Mouse (Mus musculus) c-Kit-negative CD71-positive TER-119-positive erythroid progenitor cells, embryonic 14.5 days (primary cell): ENCODE data around the gene Hmgxb4.
A peak's percentile ranks its signal among the peaks of the same experiment; 100 is the strongest.

Experiments
- DNase-seq: peaks from one replicate; pipeline ENCODE4 v3.0.0-alpha.2; 2013; ENCODE audit warnings: low read depth, low spot score

Hmgxb4 gene

DNA sequence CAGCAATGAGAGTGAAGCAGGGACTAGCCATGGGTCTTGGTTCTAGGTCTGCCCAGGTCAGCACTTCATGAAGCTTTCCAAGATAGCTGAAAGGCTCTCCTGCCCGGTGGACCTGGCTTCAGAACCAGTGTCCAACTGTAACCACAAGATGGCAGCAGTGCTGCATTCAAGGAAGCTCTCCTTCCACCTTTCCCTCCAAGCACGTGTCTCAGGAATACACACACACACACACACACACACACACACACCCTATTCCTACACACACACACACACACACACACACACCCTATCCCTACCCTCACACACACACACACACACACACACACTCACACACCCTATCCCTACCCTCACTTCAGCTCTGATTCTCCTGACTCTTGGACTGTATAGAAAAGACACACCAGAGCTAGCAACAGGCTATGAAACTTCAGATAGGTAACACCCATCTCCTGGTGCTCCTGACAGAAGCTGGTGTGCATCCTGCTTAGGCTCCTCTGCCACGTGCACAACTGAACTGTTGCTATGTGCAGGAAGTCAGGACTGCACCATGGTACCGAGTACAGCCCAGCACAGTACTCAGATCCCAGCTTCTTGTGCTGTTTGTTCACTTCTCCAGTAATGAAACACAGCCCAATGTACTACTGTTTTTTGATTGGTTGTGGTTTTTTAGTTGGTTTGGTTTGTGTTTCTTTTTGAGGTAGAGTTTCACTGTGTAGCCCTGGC is 78.6 kb downstream of the Hmgxb4 start:
- peak; percentile 72 for DNase-seq

DNA sequence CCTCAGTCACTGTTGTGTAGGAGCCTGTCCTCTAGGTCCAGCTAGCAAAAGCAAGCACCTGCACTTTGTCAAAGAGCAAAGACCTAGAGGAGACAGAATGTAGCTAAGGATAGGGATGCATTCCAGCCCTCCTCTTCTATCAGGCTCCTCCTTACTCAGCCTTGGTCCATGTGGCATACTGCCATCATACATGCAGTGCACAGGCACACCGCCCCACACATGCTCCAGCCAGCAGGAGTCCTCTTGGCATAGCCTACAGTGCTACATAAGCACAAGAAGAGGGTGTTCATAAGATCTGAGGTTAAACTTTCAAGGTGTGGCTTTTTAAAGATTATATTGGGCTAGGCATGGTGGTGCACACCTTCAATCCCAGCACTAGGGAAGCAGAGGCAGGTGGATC is 81.7 kb downstream of the Hmgxb4 start:
- no peak for DNase-seq

DNA sequence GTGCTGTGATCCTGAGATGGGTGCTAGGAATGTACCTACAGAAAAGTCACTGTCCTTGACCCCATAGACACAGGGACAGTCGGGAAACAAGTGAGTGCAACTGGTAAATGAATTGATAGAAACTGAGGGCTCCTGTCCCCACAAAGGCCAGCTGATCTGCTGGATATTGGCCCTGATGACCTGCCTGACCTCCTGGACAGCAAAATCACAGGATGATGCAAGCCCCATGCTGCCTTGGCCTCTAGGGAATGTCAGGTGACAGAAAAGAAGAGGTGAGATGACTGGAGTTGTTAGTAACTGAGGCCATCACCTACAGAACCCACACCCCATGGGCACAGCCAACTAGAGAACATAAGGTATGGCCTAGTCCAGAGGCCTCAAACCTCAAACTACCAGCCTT is 85.1 kb downstream of the Hmgxb4 start:
- no peak for DNase-seq

DNA sequence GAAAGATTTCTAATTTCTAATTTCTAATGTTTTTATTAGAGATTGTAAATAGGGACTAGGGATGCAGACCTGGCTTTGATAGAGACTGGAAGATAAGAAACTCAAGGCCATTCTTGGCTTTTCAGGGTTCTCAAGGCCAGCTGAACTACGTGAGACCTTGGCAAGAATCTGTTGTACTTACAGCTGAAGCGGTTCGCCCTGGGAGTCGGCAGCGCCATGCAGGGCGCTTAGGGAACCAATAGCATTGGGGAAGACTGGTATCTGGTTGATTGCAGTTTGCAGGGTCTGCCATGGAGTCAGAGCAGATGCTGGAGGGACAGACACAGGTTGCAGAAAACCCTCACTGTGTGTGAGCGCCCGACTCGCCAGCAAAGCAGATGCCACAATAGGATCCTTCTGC is 85.7 kb downstream of the Hmgxb4 start:
- DNase-seq, result no peak
